Mouse (Mus musculus) liver, embryonic 12.5 days (tissue): ENCODE measurements around the gene Gpr61. TPM values are rescaled to one million over a fixed set of nuclear protein-coding genes. Genes with fewer than 3 reads are reported as not detected.

ENCODE experiments used
- ATAC-seq: fragments of 200-750 bp; cut with Nextera tagmentation; 2 replicates; pipeline ENCODE4 v1.8.0; 2017; ENCODE audit warnings: moderate number of reproducible peaks, mild to moderate bottlenecking, moderate library complexity
- H3K27ac ChIP-seq: fragments of 300-500 bp; sonication (generic); 2 replicates; pipeline ENCODE4 v1.5.1; 2016; ENCODE audit warnings: mild to moderate bottlenecking
- H3K27me3 ChIP-seq: fragments of 300-500 bp; sonication (generic); replicated peaks from 2 replicates; pipeline ENCODE4 v1.6.1; 2016; ENCODE audit warnings: mild to moderate bottlenecking, moderate library complexity
- H3K36me3 ChIP-seq: fragments of 300-500 bp; sonication (generic); 2 replicates; pipeline ENCODE4 v1.6.1; 2016; ENCODE audit warnings: mild to moderate bottlenecking, moderate library complexity
- H3K4me1 ChIP-seq: fragments of 300-500 bp; sonication (generic); 2 replicates; pipeline ENCODE4 v1.6.1; 2016
- H3K4me2 ChIP-seq: fragments of 300-500 bp; sonication (generic); 2 replicates; pipeline ENCODE4 v1.6.1; 2016; ENCODE audit warnings: mild to moderate bottlenecking, moderate library complexity
- H3K4me3 ChIP-seq: fragments of 300-500 bp; sonication (generic); 2 replicates; pipeline ENCODE4 v1.5.1; 2016; ENCODE audit warnings: mild to moderate bottlenecking, moderate library complexity
- H3K9ac ChIP-seq: fragments of 300-500 bp; sonication (generic); 2 replicates; pipeline ENCODE4 v1.6.1; 2016; ENCODE audit warnings: mild to moderate bottlenecking, moderate library complexity
- H3K9me3 ChIP-seq: fragments of 300-500 bp; sonication (generic); replicated peaks from 2 replicates; pipeline ENCODE4 v1.6.1; 2016; ENCODE audit warnings: mild to moderate bottlenecking, moderate library complexity
- WGBS: fragments of 180-500 bp; shearing (Covaris S2); methylation state at CpG from one replicate; pipeline ENCODE4 v1.1.7; 2016; ENCODE audit not compliant: insufficient replicate concordance; 5-methylcytosine and 5-hydroxymethylcytosine counted together
- polyA plus RNA-seq: library from polyadenylated mRNA; unstranded; fragments of >200 nt; fragmentation: Nextera tagmentation; extraction: Ambion mirVana; gene quantifications from 2 replicates; pipeline ENCODE4 v1.2.1, GENCODE M21; 2016

The Gpr61 gene
- polyA plus RNA-seq = 0.04 TPM in 1 of 2 replicates, not detected in the other

DNA sequence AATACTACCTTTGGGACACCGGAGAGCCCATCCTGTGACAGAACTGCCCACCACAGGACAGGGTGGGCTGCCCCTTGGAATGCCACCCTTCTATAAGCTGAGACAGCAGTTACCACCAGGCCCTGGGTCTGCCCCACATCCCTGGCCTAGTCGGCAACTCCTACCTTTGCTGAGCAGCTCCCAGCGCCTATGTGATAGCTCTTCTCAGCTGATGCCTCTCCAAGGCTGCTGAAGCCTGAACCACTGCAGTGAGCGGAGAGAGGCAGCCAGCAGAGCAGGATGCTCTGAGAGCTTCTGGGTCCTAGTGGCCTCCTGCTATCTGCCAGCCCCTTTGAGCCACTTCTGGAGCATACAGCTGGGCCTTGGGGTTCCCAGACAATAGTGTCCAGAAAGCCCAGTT is at the start of gene Gpr61:
TSS of gene Gpr61 (minus strand) at position 227 of the 400 bp plus-strand sequence.
- WGBS = 52% methylated on average over 4 of the region's 4 CpGs
- Histone ChIP-seq H3K4me3 (no peak within 1 kb of the TSS), H3K4me2 (no peak within 1 kb of the TSS), H3K9me3 (no peaks in the 10 kb centered on the region), H3K27ac (no peak within 1 kb of the TSS), H3K4me1 (peaks cover 7% of the 10 kb centered on the region; the same call in 1 of the 2 replicates), H3K27me3 (peaks cover 6% of the 10 kb centered on the region), H3K9ac (no peak within 1 kb of the TSS), H3K36me3 (no peaks in the 10 kb centered on the region)
- no peak for ATAC-seq

DNA sequence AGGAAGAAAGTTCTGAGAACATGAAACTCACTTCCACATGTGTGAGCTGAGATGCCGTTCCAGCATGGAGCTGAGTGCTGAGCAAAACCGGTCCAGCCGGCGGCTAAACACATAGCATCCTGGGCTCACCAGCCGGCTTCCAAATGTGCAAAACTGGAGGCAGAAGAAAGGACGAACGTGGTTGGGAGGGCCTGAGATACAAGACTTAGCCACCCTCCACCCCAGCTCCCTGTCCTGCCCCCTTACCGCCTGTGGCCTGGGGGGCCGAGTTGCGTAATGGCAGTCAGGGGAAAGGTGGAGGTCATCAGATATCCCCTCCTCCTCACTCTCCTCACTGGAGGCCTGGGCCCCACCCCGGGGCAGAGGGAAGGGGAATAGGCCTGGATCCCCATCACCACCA is 49.8 kb upstream of the Gpr61 start:
- H3K36me3 ChIP-seq = peaks cover 55% of the 10 kb centered on the region
- H3K9ac ChIP-seq = no peak overlapping the region
- H3K4me1 ChIP-seq = peaks cover 48% of the 10 kb centered on the region
- H3K27me3 ChIP-seq = no peaks in the 10 kb centered on the region
- 77% methylated on average over 11 of the region's 11 CpGs for WGBS
- H3K4me2 ChIP-seq = no peak overlapping the region
- H3K4me3 ChIP-seq = no peak overlapping the region
- ATAC-seq = no peak
- no peak overlapping the region for H3K27ac ChIP-seq
- no peaks in the 10 kb centered on the region for H3K9me3 ChIP-seq

DNA sequence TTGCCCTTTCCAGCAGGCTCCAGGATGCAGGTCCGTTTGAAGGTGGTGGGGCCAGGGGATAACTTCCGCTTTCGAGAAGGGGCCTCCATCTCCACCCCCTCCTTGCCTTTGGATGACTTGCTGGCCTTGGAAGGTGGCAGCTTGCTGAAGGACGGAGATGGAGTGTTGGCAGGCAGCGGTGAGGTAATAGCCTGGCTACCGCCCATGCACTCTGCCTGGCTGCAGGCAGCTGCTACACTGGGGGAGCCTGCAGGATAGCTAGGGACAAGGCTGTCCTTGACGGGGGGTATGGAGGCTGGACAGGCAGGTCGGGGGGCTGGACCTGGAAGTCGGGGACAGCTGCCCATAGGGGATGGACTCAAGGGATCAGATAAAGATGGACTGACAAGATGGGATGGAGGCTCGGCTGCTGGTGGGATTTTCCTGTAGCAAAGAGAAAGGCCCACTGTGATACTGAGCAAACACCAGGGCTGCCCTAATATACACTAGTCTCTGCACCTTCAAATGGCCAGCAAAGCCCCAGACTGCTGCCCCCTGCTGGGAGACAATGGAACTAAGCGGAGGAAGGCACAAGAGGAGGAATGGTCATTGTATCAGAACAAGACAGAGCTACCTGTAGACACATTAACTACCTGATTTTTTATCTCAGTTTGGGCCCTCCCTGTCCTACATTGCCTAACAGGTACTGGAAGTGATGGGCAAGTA is 49.1 kb upstream of the Gpr61 start:
- no peak overlapping the region for H3K4me2 ChIP-seq
- H3K9ac ChIP-seq = no peak overlapping the region
- H3K9me3 ChIP-seq = no peaks in the 10 kb centered on the region
- no peak overlapping the region for H3K4me3 ChIP-seq
- H3K27ac ChIP-seq = no peak overlapping the region
- peaks cover 62% of the 10 kb centered on the region for H3K36me3 ChIP-seq
- H3K4me1 ChIP-seq = peaks cover 46% of the 10 kb centered on the region
- H3K27me3 ChIP-seq = no peaks in the 10 kb centered on the region
- no peak for ATAC-seq
- 67% methylated on average over 11 of the region's 11 CpGs for WGBS

DNA sequence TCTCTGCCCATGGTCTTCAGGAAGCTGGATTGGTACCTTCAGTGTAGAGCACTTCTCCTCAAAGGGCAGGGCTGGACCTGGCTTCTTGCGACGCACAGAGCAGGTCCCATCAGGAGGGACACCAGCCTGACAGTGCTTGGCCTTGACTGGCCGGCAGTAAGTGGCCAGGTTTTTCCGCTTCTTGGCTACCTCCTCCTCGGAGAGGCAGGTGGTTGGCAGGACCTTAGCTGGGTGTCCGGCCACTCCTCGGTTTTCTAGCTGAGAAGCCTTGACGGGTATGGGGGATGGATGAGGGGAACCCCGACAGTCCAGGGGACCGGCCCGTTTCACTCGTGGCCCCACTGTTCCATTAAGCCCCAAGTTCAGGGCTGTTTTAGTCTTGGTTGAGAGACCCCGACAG is 48.5 kb upstream of the Gpr61 start:
- H3K27me3 ChIP-seq = no peaks in the 10 kb centered on the region
- H3K9me3 ChIP-seq = no peaks in the 10 kb centered on the region
- ATAC-seq = no peak
- WGBS = 82% methylated on average over 13 of the region's 13 CpGs
- H3K4me1 ChIP-seq = peaks cover 43% of the 10 kb centered on the region
- no peak overlapping the region for H3K4me3 ChIP-seq
- peaks cover 63% of the 10 kb centered on the region for H3K36me3 ChIP-seq
- H3K4me2 ChIP-seq = no peak overlapping the region
- H3K9ac ChIP-seq = no peak overlapping the region
- H3K27ac ChIP-seq = no peak overlapping the region

GRCm38 (mm10) chr3:108202506-108202905 is 47.8 kb upstream of the Gpr61 start:
- ATAC-seq = no peak

GRCm38 (mm10) chr3:108200329-108201323 is 45.9 kb upstream of the Gpr61 start, which contains the start of gene Cyb561d1:
TSS of gene Cyb561d1 (minus strand) at chr3:108201212.
- ATAC-seq = peak; percentile 96
- Histone ChIP-seq H3K27ac (peak within 1 kb of the TSS; percentile 90), H3K4me2 (peak within 1 kb of the TSS; percentile 80), H3K27me3 (no peaks in the 10 kb centered on the region), H3K36me3 (peaks cover 40% of the 10 kb centered on the region), H3K9me3 (no peaks in the 10 kb centered on the region), H3K9ac (peak within 1 kb of the TSS; percentile 79), H3K4me1 (peaks cover 60% of the 10 kb centered on the region), H3K4me3 (peak within 1 kb of the TSS; percentile 72)
- 3% methylated on average over 44 of the region's 44 CpGs for WGBS

More at GRCm38 (mm10) chr3:108202506-108202905, 47.8 kb upstream of the Gpr61 start:
- no peak overlapping the region for H3K9ac ChIP-seq
- H3K9me3 ChIP-seq = no peaks in the 10 kb centered on the region
- no peaks in the 10 kb centered on the region for H3K27me3 ChIP-seq
- no peak overlapping the region for H3K4me2 ChIP-seq
- peaks cover 42% of the 10 kb centered on the region for H3K4me1 ChIP-seq
- no peak overlapping the region for H3K4me3 ChIP-seq
- no peak overlapping the region for H3K27ac ChIP-seq
- H3K36me3 ChIP-seq = peaks cover 59% of the 10 kb centered on the region

DNA sequence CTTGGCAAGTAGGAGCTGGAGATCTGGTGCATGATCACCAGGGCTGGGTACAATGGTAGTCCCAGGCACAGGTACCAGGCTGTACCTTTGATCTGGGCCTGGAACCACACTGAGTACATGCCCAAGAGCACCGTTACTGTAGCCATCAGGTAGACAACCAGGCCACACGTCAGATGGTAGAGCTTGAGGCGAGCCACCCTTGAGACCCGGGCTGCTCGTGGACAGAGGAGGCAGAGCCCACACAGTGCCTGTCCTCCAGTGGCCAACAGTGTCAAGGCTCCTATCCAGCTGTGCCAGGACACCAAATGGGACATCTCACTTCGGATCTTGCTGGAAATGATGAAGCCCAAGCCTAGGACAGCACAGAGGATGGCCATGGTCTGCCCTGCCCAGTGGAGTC is 44.5 kb upstream of the Gpr61 start:
- peak overlapping the region; percentile 90 for H3K27ac ChIP-seq
- H3K36me3 ChIP-seq = peaks cover 28% of the 10 kb centered on the region
- ATAC-seq = no peak
- WGBS = 92% methylated on average over 6 of the region's 6 CpGs
- H3K4me2 ChIP-seq = peak overlapping the region; percentile 80
- peak overlapping the region; percentile 72; the same call in 1 of the 2 replicates for H3K4me3 ChIP-seq
- peaks cover 59% of the 10 kb centered on the region for H3K4me1 ChIP-seq
- peak overlapping the region; percentile 79; the same call in 1 of the 2 replicates for H3K9ac ChIP-seq
- H3K27me3 ChIP-seq = no peaks in the 10 kb centered on the region
- no peaks in the 10 kb centered on the region for H3K9me3 ChIP-seq

- Histone ChIP-seq H3K9me3 (no peaks in the 10 kb centered on the region), H3K36me3 (peaks cover 11% of the 10 kb centered on the region; the same call in 1 of the 2 replicates), H3K27me3 (no peaks in the 10 kb centered on the region), H3K4me2 (peak overlapping the region; percentile 13; the same call in 1 of the 2 replicates), H3K4me1 (peaks cover 50% of the 10 kb centered on the region), H3K9ac (no peak overlapping the region), H3K27ac (no peak overlapping the region), H3K4me3 (no peak overlapping the region)
- WGBS = 44% methylated on average over 14 of the region's 14 CpGs
- ATAC-seq = no peak
Observed at GRCm38 (mm10) chr3:108197066-108197497, 42.4 kb upstream of the Gpr61 start.

GRCm38 (mm10) chr3:108195941-108196590 is 41.4 kb upstream of the Gpr61 start:
- Histone ChIP-seq H3K36me3 (0 out of 2 replicates have a peak, but pooled peaks cover 8% of the 10 kb centered on the region), H3K4me2 (no peak overlapping the region), H3K4me1 (peaks cover 45% of the 10 kb centered on the region), H3K27me3 (no peaks in the 10 kb centered on the region), H3K9ac (no peak overlapping the region), H3K4me3 (no peak overlapping the region), H3K27ac (0 out of 2 replicates have a peak overlapping the region, but pooled peaks have one; percentile 23), H3K9me3 (no peaks in the 10 kb centered on the region)
- WGBS = 47% methylated on average over 7 of the region's 7 CpGs
- ATAC-seq = no peak

- Histone ChIP-seq H3K4me3 (no peak overlapping the region), H3K9ac (no peak overlapping the region), H3K9me3 (no peaks in the 10 kb centered on the region), H3K4me1 (peaks cover 42% of the 10 kb centered on the region), H3K36me3 (0 out of 2 replicates have a peak, but pooled peaks cover 8% of the 10 kb centered on the region), H3K27ac (no peak overlapping the region), H3K27me3 (no peaks in the 10 kb centered on the region), H3K4me2 (no peak overlapping the region)
- no peak for ATAC-seq
- 66% methylated on average over 4 of the region's 4 CpGs for WGBS
Observed at GRCm38 (mm10) chr3:108195287-108195686, 40.6 kb upstream of the Gpr61 start.

DNA sequence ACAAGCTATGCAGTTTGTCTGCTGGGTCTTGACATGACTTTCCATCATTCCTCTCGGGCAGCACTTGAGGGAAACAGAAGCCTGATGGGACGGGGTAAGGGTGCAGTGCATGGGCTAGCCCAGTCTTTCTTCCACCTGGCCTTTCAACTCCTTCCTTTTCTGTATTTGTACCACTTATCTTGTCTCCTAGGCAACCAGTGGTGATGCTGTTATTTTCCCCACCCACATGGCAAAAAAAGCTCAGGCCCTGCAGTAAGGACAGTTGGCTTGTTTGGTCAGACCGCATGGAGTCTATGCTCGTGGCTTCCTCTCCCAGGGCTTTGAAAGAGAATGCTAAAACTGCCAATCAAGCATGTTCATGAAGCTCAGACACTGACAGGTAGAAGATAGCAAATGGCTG is 39.0 kb upstream of the Gpr61 start:
- Histone ChIP-seq H3K27me3 (peaks cover 13% of the 10 kb centered on the region), H3K9me3 (no peaks in the 10 kb centered on the region), H3K4me2 (no peak overlapping the region), H3K4me3 (no peak overlapping the region), H3K9ac (no peak overlapping the region), H3K36me3 (0 out of 2 replicates have a peak, but pooled peaks cover under 1% of the 10 kb centered on the region), H3K4me1 (peaks cover 39% of the 10 kb centered on the region), H3K27ac (no peak overlapping the region)
- peak; percentile 9; the same call in 1 of the 2 replicates for ATAC-seq
- WGBS = 56% methylated on average over 4 of the region's 4 CpGs
